Mouse (Mus musculus): ENCODE results near the gene Ccdc38.

The Ccdc38 gene

GRCm38 (mm10) chr10:93614850-93615249, 74.4 kb downstream of the Ccdc38 start:
- DNase-seq = no peak

GRCm38 (mm10) chr10:93620438-93621179, 80.2 kb downstream of the Ccdc38 start:
- no peak for DNase-seq

DNA sequence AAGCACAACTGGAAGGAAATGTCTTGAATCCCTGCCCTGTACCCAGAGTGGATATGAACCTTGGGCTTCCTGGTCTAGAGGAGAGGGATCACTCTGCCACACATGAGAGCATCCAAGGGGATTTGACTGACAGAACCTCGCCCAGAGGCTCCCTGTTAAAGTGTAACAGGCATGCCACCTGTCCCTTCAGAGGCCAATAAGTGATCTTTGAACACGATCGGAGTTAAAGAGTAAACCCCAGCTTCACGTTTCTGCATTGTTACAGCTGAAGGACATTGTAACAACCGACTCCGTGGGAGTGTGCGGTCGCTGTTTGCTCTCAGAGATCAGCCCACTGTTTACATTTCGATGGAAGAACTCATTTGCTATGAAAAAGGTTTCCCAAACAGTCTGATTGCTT, 83.3 kb downstream of the Ccdc38 start:
- peak; percentile 93 for DNase-seq

- no peak for DNase-seq
Measured at GRCm38 (mm10) chr10:93624151-93624550, 83.7 kb downstream of the Ccdc38 start.

DNA sequence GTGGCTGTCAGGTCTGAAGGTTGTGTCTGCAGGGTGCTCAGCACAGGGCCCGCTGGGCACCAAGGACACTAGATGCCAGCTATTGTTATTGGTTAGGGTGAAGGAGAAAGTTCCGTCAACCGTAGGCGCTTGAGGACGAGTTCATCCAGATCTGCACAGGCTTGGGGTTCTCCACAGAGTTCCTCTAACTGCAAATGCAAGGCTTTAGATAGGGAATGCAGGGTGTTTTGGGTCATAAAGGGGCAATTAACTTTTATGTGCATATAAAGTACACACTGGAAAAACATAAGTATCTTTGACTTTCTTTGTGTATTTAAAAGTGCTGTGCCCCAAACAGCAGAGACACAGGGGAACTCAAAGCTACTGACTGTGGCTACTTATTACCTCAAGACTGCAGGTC, 89.9 kb downstream of the Ccdc38 start:
- DNase-seq = no peak

DNA sequence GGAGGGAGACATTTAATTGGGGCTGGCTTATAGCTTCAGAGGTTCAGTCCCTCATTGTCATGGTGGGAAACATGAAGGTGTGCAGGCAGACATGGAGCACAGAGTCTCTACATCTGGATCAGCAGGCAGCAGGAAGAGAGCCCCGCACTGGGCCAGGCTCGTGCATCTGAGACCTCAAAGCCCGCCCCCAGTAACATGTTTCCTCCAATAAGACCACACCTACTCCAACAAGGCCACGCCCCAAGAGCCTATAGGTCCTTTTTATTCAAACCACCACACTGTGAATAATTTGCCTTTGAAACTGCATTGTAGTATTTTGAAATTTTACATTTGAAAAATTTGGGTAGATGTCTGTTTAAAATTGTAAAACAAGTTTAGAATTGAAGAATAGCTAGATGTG, 91.7 kb downstream of the Ccdc38 start:
- no peak for DNase-seq

DNA sequence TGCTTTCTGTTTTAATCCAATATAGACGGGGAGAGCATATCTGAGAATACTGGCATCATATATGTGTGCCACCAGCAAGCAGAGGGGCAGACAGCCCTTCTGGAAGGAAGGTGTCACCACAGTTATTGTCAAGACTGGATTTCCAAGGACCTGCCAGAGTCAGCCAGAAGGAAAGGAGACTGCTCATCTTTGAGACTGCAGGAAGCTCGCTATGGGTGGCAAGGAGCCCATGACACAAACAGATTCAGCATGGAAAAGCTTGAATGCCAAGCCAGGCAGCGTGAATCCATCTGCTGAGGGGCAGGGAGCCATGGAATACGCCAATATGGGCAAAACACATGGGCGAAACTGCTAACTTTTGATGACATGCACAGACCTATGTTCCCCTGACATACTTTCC, 93.1 kb downstream of the Ccdc38 start:
- DNase-seq = no peak

Data from kidney, adult 9 months (tissue).